Mouse (Mus musculus) liver, embryonic 14.5 days (tissue): ENCODE measurements around the gene Spata31d1a.

Source experiments
- CTCF ChIP-seq: IDR thresholded peaks from 2 replicates; pipeline ENCODE4 v1.5.1; 2016; ENCODE audit warnings: antibody characterized with exemption, low read depth, control low read depth
- EP300 ChIP-seq: IDR thresholded peaks from 2 replicates; pipeline ENCODE4 v1.6.1; 2016; ENCODE audit warnings: antibody characterized with exemption, low read depth

DNA sequence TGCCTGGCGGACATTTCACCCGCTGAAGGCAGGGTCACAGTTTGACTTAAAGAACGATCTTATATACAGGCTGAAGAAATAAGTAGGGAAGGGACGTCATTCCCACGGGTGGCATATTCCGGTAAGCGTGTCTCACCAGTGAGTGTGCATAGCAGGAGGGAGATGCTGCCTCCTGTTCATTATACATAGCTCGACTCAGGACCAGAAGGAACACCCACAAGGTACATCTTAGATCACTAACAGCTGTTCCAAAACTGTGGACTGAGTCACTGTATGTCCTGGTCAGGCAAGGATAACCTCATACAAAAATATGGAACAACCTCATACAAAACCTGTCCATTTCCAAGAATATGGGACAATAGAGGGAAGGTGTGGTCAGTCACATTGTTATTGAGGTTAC lies 11.0 kb downstream of the Spata31d1a start:
- TF ChIP-seq CTCF, result no peak
- no peak for TF ChIP-seq EP300
